Mouse (Mus musculus): ENCODE results near the gene Adh6a.
"Not testable (repeated sequence)": the region's sequence is repeated elsewhere in the genome, so short reads cannot be mapped to it uniquely, and the experiment has no call there.

Gene Adh6a

DNA sequence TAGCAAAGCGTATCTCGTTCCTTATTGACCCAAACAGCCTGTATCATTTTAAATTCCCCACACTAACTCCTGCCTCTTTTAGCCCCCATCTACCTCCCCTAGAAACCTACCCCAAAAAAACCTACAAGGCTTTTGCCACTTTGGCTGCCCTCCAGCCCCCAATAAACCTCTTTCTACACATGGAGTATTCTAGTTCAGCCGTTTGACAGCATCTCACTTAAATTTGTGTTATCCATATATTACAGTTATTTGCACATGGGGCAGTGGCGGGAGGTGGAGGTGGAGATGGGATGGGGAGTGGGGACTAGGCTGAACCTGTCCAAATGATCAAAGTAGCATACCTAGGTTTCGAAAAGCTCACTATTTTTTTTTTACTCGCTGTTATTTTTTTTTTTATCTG, 12.4 kb downstream of the Adh6a start:
- no peak for DNase-seq

DNA sequence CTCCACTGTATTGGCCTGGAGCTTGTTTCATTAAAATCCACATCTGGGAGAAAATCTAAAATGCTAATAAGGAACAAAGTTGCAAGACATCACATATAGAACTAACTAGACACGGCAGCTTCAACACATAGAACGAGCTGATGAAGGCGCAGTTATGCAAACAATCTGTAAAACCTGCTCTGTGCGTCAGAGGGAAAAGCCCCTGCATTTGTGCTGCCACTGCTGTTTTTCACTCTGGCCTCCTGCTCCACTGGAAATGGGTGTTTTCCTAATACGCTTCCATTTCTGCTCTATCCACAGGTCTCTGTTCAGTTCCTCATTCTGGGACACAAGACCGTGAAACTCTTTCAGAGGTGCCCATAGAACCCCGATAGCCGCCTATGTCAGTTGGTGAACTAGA, 20.8 kb downstream of the Adh6a start:
- no peak for DNase-seq

DNA sequence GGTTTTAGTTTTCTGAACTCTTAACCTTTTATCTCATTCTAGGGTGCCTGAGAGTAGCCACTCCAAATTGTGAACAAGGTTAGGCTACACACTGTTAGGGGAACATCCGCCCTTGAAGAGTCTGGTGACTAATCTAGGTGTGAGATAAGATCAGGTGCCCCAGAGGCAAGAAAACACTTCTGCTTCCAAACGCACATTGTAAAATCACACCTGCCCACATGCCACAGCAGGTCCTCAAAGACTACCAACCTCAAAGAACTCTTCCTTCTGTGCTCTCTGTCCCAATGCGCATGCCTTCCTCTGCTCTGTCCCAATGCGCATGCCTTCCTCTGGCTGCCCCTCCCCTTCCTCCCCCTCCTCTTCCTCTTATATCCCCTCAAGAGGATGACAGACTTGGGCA, 21.2 kb downstream of the Adh6a start:
- no peak for DNase-seq

DNA sequence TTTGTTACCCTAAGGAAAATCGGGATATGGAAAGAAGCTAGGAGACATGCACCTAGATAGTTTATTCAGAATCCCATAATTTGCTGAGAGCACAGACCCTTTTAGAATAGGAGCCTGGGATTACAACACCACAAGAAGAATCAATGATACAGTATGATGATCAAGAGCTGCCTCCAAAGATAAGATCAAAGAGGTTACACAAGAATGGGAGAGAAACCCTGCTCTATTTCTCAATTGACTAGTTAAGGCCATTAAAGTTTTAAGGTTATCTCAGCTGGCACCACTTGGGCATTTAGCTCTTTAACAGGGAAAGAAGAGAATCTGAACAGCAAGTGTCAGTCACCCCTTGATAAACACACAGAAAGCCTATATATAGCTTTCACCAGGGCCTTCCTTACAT, 22.5 kb downstream of the Adh6a start:
- DNase-seq, result no peak

DNA sequence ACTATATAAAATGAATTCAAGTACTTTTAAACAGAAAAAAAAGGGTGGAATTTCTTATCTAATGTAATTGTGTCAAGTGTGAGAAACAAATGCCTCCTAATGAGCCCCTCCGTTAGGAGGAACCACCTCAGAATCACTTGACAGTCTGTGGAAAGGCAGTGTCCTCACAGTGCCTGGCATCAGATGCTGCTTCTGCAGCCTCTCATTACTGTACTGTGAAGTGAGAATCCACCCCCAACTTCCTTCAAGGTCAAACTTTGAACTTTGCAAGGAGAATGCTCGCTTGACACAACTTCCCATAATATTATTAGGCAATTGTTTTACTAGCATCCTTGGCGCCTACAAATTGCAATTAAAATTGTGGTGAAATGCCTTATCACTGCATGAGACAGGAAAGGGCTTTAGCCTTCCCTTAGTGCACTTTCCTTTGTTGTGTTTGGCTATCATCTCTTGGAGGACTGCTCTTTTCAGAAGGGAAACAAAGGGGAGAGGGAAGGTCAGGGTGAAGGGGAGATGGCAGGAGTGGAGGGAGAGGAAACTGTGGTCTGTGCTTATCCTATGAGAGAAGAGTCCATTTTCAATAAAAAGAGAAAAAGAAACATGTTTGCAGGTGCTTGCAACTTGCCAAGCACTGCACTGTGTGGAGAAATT, 23.1 kb downstream of the Adh6a start:
- no peak for DNase-seq

DNA sequence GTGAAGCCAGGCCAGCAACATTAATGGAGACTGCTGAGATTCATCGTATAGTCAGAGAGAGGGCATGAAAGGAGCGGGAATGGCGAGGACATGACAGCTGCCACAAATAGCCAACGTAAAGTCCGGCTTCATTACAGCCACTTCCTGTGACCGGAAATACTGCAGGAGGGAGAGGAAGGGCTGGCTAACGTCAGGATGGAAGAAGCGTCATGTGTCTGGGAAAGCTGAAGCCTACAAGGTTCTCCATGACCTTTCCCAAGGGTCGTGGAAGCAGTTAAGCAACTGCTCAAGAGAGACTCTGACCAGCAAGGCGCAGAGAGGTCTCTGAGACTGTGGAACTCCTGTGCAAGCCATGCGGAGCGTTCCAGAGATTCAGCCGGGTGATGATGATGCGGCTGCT, 28.4 kb downstream of the Adh6a start, which contains the start of gene Adh6b:
Gene Adh6b (plus strand): TSS at position 305 of the 400 bp plus-strand sequence.
- no peak for DNase-seq

DNA sequence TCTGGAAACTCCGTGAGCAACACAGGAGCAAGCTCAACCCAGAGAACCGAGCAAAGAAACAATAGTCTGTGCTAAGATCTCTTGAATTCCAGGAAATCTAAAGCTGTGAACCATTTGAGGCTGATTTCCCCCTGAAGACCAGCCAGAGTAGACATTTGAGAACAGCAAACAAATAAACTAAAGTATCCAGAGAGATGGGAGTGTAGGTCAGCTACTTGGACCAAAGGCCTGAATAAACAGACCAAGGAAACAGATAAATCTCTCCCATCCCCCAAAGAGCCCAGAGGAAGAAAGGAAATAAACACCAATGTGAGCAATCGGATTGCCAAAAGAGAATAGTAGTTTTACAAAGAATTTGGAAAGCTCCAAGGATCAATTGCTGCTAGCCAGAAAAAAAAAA, 34.0 kb downstream of the Adh6a start:
- no peak for DNase-seq

DNA sequence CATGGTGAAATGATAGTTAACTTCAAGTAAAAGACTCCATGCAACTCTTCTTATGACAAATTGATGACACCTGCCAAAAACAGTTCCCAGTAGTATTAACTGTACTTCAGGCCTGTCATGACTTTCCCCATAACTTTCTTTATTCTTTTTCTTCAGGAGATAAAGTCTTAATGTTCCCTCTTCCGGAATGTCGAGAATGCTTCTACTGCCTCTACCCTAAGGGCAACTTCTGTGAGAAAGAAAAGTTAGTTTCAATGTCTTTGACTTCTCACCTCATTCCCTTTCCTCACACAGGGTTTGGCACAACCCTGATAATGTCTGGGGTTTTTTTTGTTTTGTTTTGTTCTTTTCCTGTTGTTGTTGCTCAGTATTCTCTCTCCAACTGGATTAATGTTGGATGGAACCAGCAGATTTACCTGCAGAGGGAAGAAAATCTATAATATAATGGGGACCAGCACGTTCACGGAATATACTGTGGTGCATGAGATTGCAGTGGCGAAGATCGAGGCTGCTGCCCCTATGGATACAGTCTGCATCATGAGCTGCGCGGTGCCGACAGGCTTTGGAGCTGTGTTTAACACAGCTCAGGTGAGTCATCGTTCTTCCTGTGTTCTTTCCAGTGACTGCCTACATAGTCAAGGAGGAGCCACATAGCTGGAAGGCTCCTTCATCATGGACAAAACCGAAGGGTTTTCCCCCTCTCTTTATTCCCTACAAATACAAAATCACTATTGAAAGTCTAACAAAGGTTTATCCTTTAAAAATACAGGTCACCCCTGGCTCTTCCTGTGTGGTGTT, 39.1 kb downstream of the Adh6a start:
- no peak for DNase-seq

DNA sequence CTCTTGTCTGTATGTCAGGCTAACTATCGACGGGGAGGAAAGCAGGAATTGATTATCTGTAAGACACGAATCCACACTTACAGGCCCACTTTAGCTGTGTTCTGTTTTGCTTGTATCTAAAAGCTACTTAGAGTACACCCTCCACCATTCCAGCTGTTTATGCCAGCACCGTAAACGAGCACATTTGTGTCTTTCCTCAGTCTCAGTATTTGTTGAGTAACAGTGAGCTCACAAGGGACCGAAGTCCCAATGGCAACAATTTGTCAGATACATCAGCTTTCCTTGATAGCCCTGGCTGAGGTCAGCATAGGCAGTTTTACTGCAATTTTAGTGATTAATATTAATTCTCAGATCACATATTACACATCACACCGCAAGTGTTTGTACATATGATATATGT, 45.8 kb downstream of the Adh6a start:
- no peak for DNase-seq

DNA sequence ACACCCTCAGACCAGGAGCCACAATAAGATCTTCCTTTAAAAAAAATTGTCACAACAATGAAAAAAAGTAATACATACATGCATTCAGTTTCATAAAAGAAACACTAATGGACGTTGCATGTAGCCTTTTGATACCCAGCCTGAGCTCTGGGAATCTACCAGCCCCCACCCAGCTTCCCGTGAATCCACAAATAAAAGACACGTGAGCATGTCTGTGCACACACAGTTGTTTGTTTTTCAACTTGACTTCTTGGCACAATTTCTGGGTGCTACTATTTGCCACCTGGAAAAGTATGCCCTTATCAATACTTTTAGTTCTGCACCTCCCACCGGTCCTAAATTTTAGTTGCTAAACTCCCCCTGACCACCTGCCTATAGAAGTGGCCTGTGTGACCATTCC, 47.6 kb downstream of the Adh6a start:
- DNase-seq, result no peak

DNA sequence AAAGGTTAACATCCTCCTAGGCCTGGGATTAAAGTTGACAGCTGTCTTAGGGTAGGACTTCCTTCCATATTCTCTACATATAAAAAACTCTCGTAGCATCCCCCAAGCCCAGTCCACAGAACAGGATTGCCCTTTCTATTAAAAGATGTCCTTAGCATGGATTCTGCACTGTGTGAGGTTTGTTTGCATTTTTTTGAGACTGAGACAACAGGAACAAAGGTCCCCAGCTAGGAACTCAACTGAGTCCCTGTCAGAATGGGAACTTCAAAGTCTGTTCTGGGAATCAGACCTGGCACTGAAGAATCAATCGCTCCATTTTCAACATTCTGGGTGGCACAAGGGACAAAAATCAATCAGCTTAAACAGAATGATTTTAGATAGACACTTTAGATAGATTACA, 49.8 kb downstream of the Adh6a start:
- no peak for DNase-seq

DNA sequence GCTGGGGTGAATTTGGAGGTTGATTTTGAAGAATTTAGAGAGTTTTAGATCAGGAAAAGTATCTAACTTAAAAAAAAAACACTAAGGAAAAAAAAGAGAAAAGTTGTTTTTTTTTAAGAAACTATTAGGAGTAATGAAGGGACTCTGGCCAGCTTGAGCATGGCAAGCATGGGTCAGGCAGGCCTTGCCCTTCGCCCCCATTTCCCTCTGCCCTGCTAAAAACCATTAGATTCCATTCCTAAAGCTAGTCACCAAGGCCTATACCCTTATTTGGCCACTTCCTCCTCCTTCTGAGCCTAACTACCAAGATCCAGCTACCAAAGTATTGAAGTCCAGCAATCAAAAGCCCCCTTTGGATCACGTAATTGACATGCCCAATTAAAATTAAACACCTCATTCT, 53.1 kb downstream of the Adh6a start:
- no peak for DNase-seq

DNA sequence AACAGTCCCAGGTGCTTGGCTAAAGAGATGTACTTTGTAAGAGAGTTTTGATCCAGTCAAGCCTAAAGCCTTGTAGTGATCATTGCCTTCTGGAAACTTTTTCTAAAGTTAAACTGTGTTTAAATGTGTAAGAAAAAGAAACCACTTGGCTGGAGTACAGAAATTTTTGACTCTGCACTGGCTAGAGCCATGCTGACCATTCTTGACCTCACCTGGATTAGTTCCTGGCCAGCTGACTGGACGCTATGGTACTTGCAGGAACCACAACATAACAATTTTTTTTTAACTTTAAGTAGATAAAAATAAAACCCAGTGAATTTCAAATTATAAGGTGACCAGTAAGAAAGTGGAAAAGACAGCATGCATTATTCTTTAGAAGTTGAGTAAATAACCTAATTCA, 56.5 kb downstream of the Adh6a start:
- no peak for DNase-seq

DNA sequence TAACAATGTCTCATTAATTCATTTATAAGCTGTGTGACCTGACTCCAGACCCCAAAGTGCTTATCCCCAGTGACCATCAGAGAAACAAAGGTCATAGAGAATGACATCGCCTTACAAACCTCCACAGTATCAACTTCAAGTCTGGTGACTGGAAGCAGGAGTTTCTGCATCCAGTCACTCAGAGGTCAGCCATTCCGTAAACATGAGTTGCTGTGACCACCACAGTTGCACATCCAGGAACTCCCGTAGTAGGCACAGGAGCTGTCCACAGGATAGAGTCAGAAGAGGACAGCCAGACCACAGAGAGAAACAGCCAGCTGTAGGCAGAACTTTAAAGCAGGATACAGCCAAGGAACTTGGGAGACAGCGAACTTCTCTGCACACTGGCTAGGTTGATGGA, 57.2 kb downstream of the Adh6a start:
- DNase-seq, result not testable (repeated sequence)

DNA sequence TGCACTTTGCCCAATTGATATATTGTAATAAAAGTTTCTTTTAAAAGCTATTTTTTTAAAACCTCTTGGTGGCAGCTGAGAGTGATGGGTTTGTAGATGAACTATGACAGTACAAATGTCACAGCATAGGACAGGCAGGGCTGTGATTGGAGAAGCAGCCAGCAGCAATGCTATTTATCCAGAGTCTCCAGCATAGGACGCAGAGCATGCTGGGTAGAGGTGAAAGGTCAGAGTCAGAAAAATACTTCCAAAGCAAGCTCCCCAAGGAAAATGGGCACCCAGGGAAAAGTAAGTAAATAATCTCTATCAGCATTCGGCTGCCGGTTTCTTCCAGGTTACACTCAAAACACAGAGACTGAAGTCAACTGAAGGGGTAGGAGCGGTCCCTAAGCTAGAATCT, 60.8 kb downstream of the Adh6a start:
- no peak for DNase-seq

DNA sequence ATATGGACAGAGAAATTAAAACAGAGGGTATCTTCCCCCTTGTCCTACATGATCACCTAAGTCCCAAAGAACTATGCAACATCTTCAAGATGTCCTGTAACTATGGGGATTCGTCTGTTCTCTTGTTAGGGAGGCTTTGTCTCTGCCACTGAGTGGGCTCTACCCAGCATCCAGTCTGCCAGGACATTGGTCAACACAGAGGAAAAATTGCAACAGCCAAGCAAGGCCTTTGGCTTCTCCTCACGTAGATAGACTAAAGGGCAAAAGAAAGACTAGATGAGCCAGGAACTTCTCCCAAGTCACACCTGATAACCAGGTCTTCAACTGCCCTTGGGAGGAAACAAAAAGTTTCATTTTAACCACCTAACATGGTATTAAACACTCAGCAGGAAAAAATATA, 62.1 kb downstream of the Adh6a start:
- DNase-seq, result no peak

All from kidney, adult 18-20 months (tissue).